Mouse (Mus musculus) hindbrain, embryonic 16.5 days (tissue): ENCODE data around the gene Larp6. TPM values are rescaled to one million over a fixed set of nuclear protein-coding genes. Genes with fewer than 3 reads are reported as not detected.

ENCODE experiments used
- ATAC-seq: fragments of 200-750 bp; cut with Nextera tagmentation; 2 replicates; pipeline ENCODE4 v1.8.0; 2017; ENCODE audit warnings: moderate TSS enrichment, moderate library complexity
- H3K27ac ChIP-seq: fragments of 300-500 bp; sonication (generic); 2 replicates; pipeline ENCODE4 v1.5.1; 2014; ENCODE audit warnings: low read depth, mild to moderate bottlenecking, control low read depth, low read length, moderate library complexity
- H3K27me3 ChIP-seq: fragments of 300-500 bp; sonication (generic); replicated peaks from 2 replicates; pipeline ENCODE4 v1.6.1; 2014; ENCODE audit warnings: low read length; ENCODE audit not compliant: control insufficient read depth, insufficient read depth
- H3K36me3 ChIP-seq: fragments of 300-500 bp; sonication (generic); 2 replicates; pipeline ENCODE4 v1.6.1; 2014; ENCODE audit warnings: mild to moderate bottlenecking, low read length, moderate library complexity, mixed read lengths; ENCODE audit not compliant: control insufficient read depth, insufficient read depth
- H3K4me1 ChIP-seq: fragments of 300-500 bp; sonication (generic); 2 replicates; pipeline ENCODE4 v1.6.1; 2014; ENCODE audit warnings: low read depth, low read length; ENCODE audit not compliant: control insufficient read depth, insufficient read depth
- H3K4me2 ChIP-seq: fragments of 300-500 bp; sonication (generic); 2 replicates; pipeline ENCODE4 v1.6.1; 2014; ENCODE audit warnings: mild to moderate bottlenecking, low read length, control low read depth, moderate library complexity
- H3K4me3 ChIP-seq: fragments of 300-500 bp; sonication (generic); 2 replicates; pipeline ENCODE4 v1.5.1; 2014; ENCODE audit warnings: mild to moderate bottlenecking, low read length, control low read depth, moderate library complexity
- H3K9ac ChIP-seq: fragments of 300-500 bp; sonication (generic); 2 replicates; pipeline ENCODE4 v1.6.1; 2014; ENCODE audit warnings: low read depth, mild to moderate bottlenecking, control low read depth, low read length, moderate library complexity
- H3K9me3 ChIP-seq: fragments of 300-500 bp; sonication (generic); 2 replicates; pipeline ENCODE4 v1.6.1; 2014; ENCODE audit warnings: mild to moderate bottlenecking, low read length, moderate library complexity; ENCODE audit not compliant: control insufficient read depth
- WGBS: fragments of 180-500 bp; shearing (Covaris S2); extraction: QIAGEN DNeasy Blood & Tissue Kit; methylation state at CpG from one replicate; pipeline ENCODE4 v1.1.7; 2014; 5-methylcytosine and 5-hydroxymethylcytosine counted together
- polyA plus RNA-seq: library from polyadenylated mRNA; unstranded; fragments of >200 nt; fragmentation: Nextera tagmentation; extraction: Ambion mirVana; gene quantifications from 2 replicates; pipeline ENCODE4 v1.2.1, GENCODE M21; 2015

The Larp6 gene
- polyA plus RNA-seq, 1 experiment from 2014 or later: 25.2 TPM

DNA sequence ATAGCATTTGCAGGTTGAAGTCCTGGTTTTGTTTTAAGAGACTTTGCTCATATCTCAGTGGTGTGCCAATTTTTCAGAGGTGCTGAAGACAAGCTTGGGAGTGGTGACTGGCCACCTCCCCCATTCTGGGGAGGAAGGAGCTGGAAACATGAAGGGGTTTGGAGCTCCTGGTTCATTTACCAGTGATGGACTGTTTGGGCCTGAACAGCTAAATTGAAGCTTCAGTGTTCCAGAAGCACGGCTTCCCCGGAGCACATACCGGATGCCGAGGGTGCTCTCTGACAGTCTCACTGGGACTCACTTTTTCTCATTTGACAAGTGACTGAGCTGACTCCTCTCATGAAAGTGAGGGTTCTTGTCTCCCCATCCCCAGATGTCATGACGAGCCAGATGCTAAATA, 4.2 kb upstream of the Larp6 start:
- no peak overlapping the region for H3K4me3 ChIP-seq
- H3K9ac ChIP-seq: no peak overlapping the region
- H3K9me3 ChIP-seq: no peaks in the 10 kb centered on the region
- no peak overlapping the region for H3K27ac ChIP-seq
- H3K36me3 ChIP-seq: no peaks in the 10 kb centered on the region
- 90% methylated on average over 5 of the region's 5 CpGs for WGBS
- H3K27me3 ChIP-seq: no peaks in the 10 kb centered on the region; the same call in 1 of the 2 replicates
- ATAC-seq: no peak
- no peak overlapping the region for H3K4me2 ChIP-seq
- peaks cover under 1% of the 10 kb centered on the region for H3K4me1 ChIP-seq

DNA sequence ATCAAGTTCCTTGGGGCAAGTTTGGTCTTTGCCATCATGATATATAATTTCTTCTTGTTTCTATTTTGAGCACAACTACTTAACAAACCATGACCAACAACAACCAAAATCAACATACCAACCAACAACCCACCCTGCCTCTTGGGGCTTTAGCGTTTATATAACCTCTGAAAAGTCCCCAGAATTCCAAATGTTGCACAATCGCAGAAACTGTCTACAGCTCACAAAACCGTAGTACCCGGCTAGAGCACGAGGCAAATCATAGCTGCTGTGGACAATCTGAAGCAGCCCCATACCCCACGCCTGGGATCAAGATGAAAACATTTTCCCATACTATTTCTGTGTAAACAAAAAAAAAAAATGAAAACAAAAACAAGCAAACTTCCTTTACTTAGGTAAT, 3.1 kb upstream of the Larp6 start:
- H3K9ac ChIP-seq: no peak overlapping the region

DNA sequence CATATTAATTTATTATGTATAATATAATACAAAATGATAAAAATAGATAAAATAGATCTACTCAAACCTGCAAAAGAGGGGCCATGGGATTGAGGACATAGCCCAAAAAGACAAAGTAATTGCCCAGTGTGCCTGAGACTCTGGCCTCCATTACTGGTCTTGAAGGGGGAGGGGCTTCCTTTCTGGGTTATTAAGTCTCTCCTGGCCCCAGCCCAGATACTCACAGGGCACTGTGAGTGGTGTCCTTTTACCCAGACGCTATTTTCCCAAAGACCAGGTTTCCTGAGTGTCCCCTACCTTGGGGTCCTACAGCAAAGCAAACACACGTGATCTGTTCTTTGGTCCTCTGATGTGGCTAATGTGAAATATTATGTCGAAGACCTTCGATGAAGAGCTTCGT, 778 bp upstream of the Larp6 start:
- no peak for ATAC-seq
- 78% methylated on average over 5 of the region's 5 CpGs for WGBS
- H3K4me3 ChIP-seq: no peak overlapping the region
- no peak overlapping the region for H3K9ac ChIP-seq
- peaks cover 21% of the 10 kb centered on the region for H3K4me1 ChIP-seq
- H3K9me3 ChIP-seq: no peaks in the 10 kb centered on the region
- no peaks in the 10 kb centered on the region; the same call in 1 of the 2 replicates for H3K36me3 ChIP-seq
- no peaks in the 10 kb centered on the region; the same call in 1 of the 2 replicates for H3K27me3 ChIP-seq
- H3K27ac ChIP-seq: no peak overlapping the region
- peak overlapping the region; percentile 90; the same call in 1 of the 2 replicates for H3K4me2 ChIP-seq

More for the DNA sequence above, 3.1 kb upstream of the Larp6 start:
- 90% methylated on average over 6 of the region's 6 CpGs for WGBS
- Histone ChIP-seq H3K27ac (no peak overlapping the region), H3K9me3 (no peaks in the 10 kb centered on the region), H3K27me3 (no peaks in the 10 kb centered on the region; the same call in 1 of the 2 replicates), H3K4me2 (no peak overlapping the region), H3K4me1 (peaks cover 12% of the 10 kb centered on the region), H3K36me3 (no peaks in the 10 kb centered on the region), H3K4me3 (no peak overlapping the region)
- no peak for ATAC-seq

DNA sequence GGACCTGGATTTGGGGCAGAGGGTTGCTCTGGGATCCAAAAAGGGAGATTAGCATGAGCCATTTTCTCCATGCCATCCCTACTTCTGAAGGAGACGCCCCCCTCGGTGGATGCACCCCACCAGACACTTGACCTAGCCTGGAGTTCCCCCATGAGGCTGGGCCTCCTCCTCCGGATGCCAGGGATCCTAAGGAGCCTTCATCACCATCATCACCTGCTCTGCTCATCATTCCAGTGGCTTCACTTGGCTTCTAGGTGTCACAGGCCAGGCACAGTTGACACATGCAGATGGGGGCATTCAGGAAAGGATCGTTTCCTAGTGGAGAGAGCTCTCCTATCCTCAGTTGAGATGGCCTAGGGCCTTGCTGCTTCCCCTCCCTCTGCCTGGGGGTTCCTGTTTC, 827 bp downstream of the Larp6 start:
- 0 out of 2 replicates have a peak, but pooled peaks have one; percentile 18 for ATAC-seq
- Histone ChIP-seq H3K4me3 (peak overlapping the region; percentile 74), H3K27ac (peak overlapping the region; percentile 18; the same call in 1 of the 2 replicates), H3K4me2 (peak overlapping the region; percentile 90), H3K9ac (peak overlapping the region; percentile 87), H3K36me3 (no peaks in the 10 kb centered on the region; the same call in 1 of the 2 replicates), H3K9me3 (no peaks in the 10 kb centered on the region), H3K4me1 (peaks cover 21% of the 10 kb centered on the region), H3K27me3 (no peaks in the 10 kb centered on the region; the same call in 1 of the 2 replicates)
- 43% methylated on average over 4 of the region's 4 CpGs for WGBS

DNA sequence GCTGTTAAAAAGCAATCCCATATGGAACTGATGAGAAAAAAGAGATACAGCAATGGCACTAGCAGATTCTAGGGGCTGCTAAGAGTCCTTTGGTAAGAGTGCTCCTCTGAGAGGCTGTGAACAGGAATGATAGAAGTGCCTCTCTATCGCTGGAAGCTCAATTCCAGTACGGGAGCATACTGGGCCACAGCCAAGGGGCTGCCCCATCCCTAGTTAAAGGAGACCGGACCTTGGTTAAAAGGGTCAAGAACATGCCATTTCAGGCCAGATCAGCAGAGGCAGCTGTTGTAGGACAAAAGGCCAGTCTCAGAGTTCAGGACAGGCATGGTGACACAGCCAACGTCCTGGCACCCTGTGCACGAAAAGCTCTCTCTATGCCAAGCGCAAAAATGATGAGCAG, 1.4 kb downstream of the Larp6 start:
- WGBS: 65% methylated on average over 6 of the region's 6 CpGs
- no peaks in the 10 kb centered on the region; the same call in 1 of the 2 replicates for H3K36me3 ChIP-seq
- H3K27ac ChIP-seq: peak overlapping the region; percentile 62; the same call in 1 of the 2 replicates
- ATAC-seq: no peak
- no peaks in the 10 kb centered on the region for H3K9me3 ChIP-seq
- H3K4me2 ChIP-seq: peak overlapping the region; percentile 90
- peak overlapping the region; percentile 74 for H3K4me3 ChIP-seq
- H3K4me1 ChIP-seq: peaks cover 21% of the 10 kb centered on the region
- peak overlapping the region; percentile 87; the same call in 1 of the 2 replicates for H3K9ac ChIP-seq
- no peaks in the 10 kb centered on the region; the same call in 1 of the 2 replicates for H3K27me3 ChIP-seq

DNA sequence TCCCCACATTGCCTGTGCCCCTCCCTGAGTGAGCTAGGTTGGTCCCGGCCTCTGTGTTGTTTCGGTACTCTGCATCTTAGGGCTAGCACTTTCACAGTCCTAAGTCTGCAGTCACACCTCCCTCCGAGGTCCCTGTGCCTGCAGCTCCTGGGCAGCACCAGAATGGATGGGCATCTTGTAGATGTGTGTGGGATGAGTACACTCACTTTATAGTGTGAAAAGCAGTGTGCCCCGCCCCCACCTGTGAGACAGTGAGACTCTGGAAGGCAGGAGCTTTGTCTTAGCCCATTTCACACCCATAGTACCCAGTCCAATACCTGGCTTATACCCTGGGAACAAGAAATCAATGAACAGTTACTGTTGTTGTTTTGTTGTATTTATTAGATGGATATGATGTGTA, 2.5 kb downstream of the Larp6 start:
- Histone ChIP-seq H3K36me3 (no peaks in the 10 kb centered on the region; the same call in 1 of the 2 replicates), H3K27ac (no peak overlapping the region), H3K9me3 (no peaks in the 10 kb centered on the region), H3K4me2 (peak overlapping the region; percentile 90), H3K9ac (no peak overlapping the region), H3K4me1 (peaks cover 21% of the 10 kb centered on the region), H3K4me3 (no peak overlapping the region), H3K27me3 (no peaks in the 10 kb centered on the region; the same call in 1 of the 2 replicates)
- WGBS: 89% methylated on average over 4 of the region's 4 CpGs
- no peak for ATAC-seq

DNA sequence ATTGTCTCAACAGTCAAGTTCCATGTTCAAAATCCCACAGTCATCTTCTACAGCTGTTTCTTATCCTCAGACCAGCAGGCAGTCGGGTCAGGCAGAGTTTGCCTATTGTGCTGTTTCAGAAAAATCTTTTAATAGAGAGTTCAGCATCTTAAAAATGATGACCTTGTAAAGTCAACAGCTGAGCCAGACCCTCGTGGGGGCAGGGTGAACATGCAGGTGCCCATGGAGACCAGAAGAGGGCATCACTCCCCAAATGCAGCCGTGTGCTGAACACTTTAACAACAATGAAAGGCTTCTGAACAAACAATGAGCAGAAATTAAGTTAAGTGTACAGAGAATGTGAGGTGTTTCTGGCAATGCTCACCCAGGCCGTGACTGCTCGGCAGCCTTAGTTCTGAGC, 3.0 kb downstream of the Larp6 start:
- H3K4me3 ChIP-seq: no peak overlapping the region
- peaks cover 1% of the 10 kb centered on the region for H3K36me3 ChIP-seq
- ATAC-seq: no peak

DNA sequence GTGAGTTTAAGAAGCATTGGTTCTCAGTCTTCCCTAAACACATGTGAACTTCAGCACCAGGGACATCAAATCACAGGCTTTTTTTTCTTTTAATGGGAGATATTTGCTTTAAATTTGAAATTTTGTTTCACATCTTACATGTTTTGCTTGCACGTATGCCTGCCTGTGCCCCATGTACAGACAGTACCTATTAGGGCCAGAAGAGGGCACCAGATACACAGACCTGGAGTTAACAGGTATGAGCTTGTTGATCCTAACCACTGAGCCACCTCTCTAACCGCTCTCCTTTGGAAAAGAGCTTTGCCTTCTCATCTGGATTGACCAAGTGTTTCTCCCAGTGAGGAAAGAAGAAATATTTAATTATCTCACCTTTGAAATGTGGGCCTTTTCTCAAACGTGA, 5.5 kb downstream of the Larp6 start:
- ATAC-seq: no peak
- Histone ChIP-seq H3K36me3 (peaks cover 2% of the 10 kb centered on the region), H3K4me2 (no peak overlapping the region), H3K4me1 (peaks cover 21% of the 10 kb centered on the region), H3K9me3 (no peaks in the 10 kb centered on the region), H3K9ac (no peak overlapping the region), H3K27ac (no peak overlapping the region), H3K27me3 (no peaks in the 10 kb centered on the region), H3K4me3 (no peak overlapping the region)
- WGBS: 60% methylated on average over 3 of the region's 3 CpGs

More for the DNA sequence above, 3.0 kb downstream of the Larp6 start:
- peaks cover 21% of the 10 kb centered on the region for H3K4me1 ChIP-seq
- no peak overlapping the region for H3K9ac ChIP-seq
- H3K9me3 ChIP-seq: no peaks in the 10 kb centered on the region
- 53% methylated on average over 5 of the region's 5 CpGs for WGBS
- H3K27ac ChIP-seq: no peak overlapping the region
- H3K27me3 ChIP-seq: no peaks in the 10 kb centered on the region; the same call in 1 of the 2 replicates
- H3K4me2 ChIP-seq: no peak overlapping the region

DNA sequence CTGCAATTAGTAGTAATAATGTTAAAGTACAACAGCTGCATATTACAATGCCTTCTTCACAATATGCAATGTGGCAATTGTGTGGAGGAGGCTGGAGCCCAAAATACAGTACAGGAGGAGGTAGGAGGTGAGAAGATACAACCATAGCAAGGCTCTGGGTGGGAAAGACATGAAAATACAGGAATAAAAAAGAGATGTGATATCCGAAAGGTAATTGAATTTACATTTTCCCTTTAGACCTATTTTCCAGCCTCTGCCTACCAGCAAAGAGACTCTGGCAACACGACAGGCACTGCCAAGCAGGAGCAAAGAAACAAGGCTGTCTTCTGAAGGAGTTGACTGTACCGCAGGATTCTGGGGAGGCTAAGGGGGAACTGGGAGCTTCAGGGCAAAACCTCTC, 6.9 kb downstream of the Larp6 start:
- peaks cover 10% of the 10 kb centered on the region for H3K4me1 ChIP-seq
- H3K9ac ChIP-seq: no peak overlapping the region
- H3K9me3 ChIP-seq: no peaks in the 10 kb centered on the region
- 73% methylated on average over 3 of the region's 3 CpGs for WGBS
- no peak for ATAC-seq
- no peaks in the 10 kb centered on the region for H3K27me3 ChIP-seq
- no peak overlapping the region for H3K27ac ChIP-seq
- H3K4me3 ChIP-seq: no peak overlapping the region
- H3K36me3 ChIP-seq: peaks cover 10% of the 10 kb centered on the region
- H3K4me2 ChIP-seq: no peak overlapping the region
